Mouse (Mus musculus) myocyte (in vitro differentiated cells): ENCODE results near the gene Kras.

Source experiments
- CEBPB ChIP-seq: IDR thresholded peaks from 2 replicates; pipeline ENCODE4 v1.6.1; 2011; ENCODE audit warnings: mild to moderate bottlenecking, moderate library complexity; ENCODE audit not compliant: poor library complexity, insufficient read depth, severe bottlenecking
- E2F4 ChIP-seq: IDR thresholded peaks from one replicate; pipeline ENCODE4 v1.6.1; 2011; ENCODE audit warnings: mild to moderate bottlenecking, control low read depth, moderate library complexity; ENCODE audit not compliant: insufficient read depth
- MAX ChIP-seq: IDR thresholded peaks from one replicate; pipeline ENCODE4 v1.6.1; 2011; ENCODE audit warnings: low read depth, mild to moderate bottlenecking, control low read depth
- MYOG ChIP-seq, 3 experiments: IDR thresholded peaks; one replicate each; pipeline ENCODE4 v1.6.1; 2011; ENCODE audit warnings: control low read depth in 2 of 3, low read depth in 2 of 3, mild to moderate bottlenecking in 2 of 3; ENCODE audit not compliant: insufficient read length in 2 of 3, control insufficient read depth in 1 of 3, insufficient read depth in 1 of 3
- POLR2A ChIP-seq: IDR thresholded peaks from one replicate; pipeline ENCODE4 v1.6.1; 2011; ENCODE audit warnings: low read depth, mild to moderate bottlenecking, control low read depth, moderate library complexity; ENCODE audit not compliant: insufficient read length
- POLR2AphosphoS2 ChIP-seq: IDR thresholded peaks from one replicate; pipeline ENCODE4 v1.6.1; 2011; ENCODE audit warnings: low read depth, control low read depth; ENCODE audit not compliant: insufficient read length
- TCF12 ChIP-seq: IDR thresholded peaks from one replicate; pipeline ENCODE4 v1.6.1; 2011; ENCODE audit warnings: mild to moderate bottlenecking, control low read depth; ENCODE audit not compliant: poor library complexity, insufficient read depth, severe bottlenecking

DNA sequence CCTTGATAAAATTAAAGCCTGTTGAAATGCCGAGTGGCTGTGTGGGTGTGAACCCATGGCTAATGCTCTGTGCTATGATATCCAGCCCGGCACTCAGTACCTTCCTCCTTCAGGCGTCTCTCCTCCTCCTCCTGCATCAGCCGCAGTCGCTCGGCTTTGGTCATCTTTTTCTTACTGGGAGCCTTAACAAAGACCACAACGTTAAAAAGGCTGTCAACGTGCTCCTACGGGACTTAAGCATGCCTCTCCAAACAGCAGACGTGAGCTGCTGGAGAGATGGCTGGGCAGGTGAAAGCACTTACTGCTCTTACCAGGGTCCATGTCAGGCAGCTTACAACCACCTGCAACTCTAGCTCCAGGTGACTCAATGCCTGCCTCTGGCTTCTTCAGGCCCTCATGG is 44.9 kb downstream of the Kras start:
- no peak for TF ChIP-seq TCF12
- TF ChIP-seq POLR2A: no peak
- TF ChIP-seq POLR2AphosphoS2: no peak
- TF ChIP-seq E2F4: no peak
- no peak for TF ChIP-seq MYOG (IDR thresholded peaks at IDR 0.05; ENCODE audit: control insufficient read depth in 1 of 3, insufficient read depth in 1 of 3, insufficient read length in 2 of 3, low read depth in 2 of 3)
- no peak for TF ChIP-seq CEBPB
- no peak for TF ChIP-seq MAX
